Mouse (Mus musculus): ENCODE results near the gene H2al1n. TPM values are rescaled to one million over a fixed set of nuclear protein-coding genes. Genes with fewer than 3 reads are reported as not detected.

H2al1n gene
- polyA plus RNA-seq (2017; shearing (Covaris generic)): not detected

GRCm38 (mm10) chrX:14210848-14211247, at the start of gene H2al1n:
TSS of gene H2al1n (plus strand) at chrX:14211148.

